Mouse (Mus musculus): ENCODE results near the gene Sacs. TPM values are rescaled to one million over a fixed set of nuclear protein-coding genes. Genes with fewer than 3 reads are reported as not detected.

Sacs gene
- polyA plus RNA-seq, 1 experiment from 2014 or later: 0.75 TPM

DNA sequence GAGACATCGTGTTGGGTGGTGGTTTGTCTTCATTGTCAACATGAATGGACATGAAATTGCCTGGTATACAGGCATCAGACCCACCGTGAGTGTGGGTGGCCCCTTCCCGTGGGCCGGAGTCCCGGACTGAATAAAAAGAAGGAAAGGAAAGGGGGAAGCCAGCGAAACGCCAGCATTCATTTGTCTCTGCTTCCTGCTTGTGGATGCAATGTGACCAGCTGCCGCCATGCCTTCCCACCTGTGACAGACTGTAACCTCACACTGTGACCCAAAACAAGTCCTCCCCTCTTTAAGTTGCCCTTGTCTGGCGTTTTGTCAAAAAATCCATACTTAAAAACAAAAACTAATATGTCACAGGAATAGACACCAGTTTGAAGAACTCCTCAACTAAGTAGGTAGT lies 27.7 kb downstream of the Sacs start:
- no peaks in the 10 kb centered on the region for H3K4me1 ChIP-seq (ENCODE audit: insufficient read depth, low read depth, low read length)
- H3K9ac ChIP-seq (replicated peaks; ENCODE audit: low read depth): no peak overlapping the region
- DNase-seq (ENCODE audit: low spot score) (no peak), ATAC-seq (no peak)
- WGBS: 63% methylated on average over 9 of the region's 9 CpGs
- no peaks in the 10 kb centered on the region for H3K36me3 ChIP-seq (ENCODE audit: insufficient read depth, low read length)
- no peaks in the 10 kb centered on the region for H3K27me3 ChIP-seq (replicated peaks; ENCODE audit: insufficient read depth, low read length)
- no peaks in the 10 kb centered on the region for H3K9me3 ChIP-seq (ENCODE audit: low read length)
- TF ChIP-seq EP300 (IDR thresholded peaks at IDR 0.05) (no peak), CTCF (IDR thresholded peaks at IDR 0.05) (no peak)
- H3K4me3 ChIP-seq (ENCODE audit: low read depth, low read length): no peak overlapping the region
- no peak overlapping the region for H3K27ac ChIP-seq (ENCODE audit: low read length)
- no peak overlapping the region for H3K4me2 ChIP-seq (replicated peaks; ENCODE audit: low read depth, low read length)

DNA sequence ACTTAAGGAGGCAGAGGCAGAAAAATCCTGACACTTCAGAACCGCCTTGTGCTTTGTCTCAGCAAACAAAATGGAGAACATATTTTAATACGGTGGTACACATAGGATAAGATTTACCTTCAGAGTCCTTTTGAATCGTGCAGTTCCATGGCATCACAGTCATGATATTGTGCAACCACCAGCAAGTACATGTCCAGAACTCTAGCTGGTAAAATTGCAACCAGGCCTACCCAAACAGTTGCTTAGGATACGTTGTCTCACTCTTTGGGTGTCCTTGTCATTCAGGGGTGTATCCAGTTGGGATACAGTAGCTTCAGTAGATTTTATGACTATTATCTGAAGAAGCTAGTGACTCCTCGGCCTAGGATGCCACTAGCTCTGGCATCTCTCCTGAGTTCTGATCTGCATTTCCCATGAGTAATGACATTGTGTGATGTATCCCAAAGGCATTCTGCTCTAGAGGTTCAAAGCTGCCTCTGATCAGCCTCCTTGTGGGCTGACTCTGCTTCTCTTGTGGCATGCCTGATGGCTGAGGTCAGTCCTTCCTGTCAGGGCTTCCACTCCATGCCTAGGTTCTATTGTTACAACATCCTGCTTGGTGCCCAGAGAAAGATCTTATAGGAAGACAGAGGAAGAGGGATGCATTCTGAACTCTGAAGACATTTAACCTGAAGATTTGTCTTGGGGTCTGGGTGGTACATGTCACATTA lies 33.2 kb downstream of the Sacs start:
- no peak overlapping the region for H3K9ac ChIP-seq (replicated peaks; ENCODE audit: low read depth)
- 0 out of 2 replicates have a peak overlapping the region, but pooled peaks have one; percentile 43 for H3K27ac ChIP-seq (ENCODE audit: low read length)
- no peak for ATAC-seq
- H3K4me1 ChIP-seq (ENCODE audit: insufficient read depth, low read depth, low read length): no peaks in the 10 kb centered on the region
- H3K4me3 ChIP-seq (ENCODE audit: low read depth, low read length): no peak overlapping the region
- H3K36me3 ChIP-seq (ENCODE audit: insufficient read depth, low read length): no peaks in the 10 kb centered on the region
- no peaks in the 10 kb centered on the region for H3K9me3 ChIP-seq (ENCODE audit: low read length)
- TF ChIP-seq EP300 (IDR thresholded peaks at IDR 0.05): no peak
- no peak for TF ChIP-seq CTCF (IDR thresholded peaks at IDR 0.05)
- H3K4me2 ChIP-seq (replicated peaks; ENCODE audit: low read depth, low read length): no peak overlapping the region
- WGBS: 73% methylated on average over 5 of the region's 5 CpGs
- DNase-seq (ENCODE audit: low spot score): peak; percentile 37
- H3K27me3 ChIP-seq (replicated peaks; ENCODE audit: insufficient read depth, low read length): no peaks in the 10 kb centered on the region

DNA sequence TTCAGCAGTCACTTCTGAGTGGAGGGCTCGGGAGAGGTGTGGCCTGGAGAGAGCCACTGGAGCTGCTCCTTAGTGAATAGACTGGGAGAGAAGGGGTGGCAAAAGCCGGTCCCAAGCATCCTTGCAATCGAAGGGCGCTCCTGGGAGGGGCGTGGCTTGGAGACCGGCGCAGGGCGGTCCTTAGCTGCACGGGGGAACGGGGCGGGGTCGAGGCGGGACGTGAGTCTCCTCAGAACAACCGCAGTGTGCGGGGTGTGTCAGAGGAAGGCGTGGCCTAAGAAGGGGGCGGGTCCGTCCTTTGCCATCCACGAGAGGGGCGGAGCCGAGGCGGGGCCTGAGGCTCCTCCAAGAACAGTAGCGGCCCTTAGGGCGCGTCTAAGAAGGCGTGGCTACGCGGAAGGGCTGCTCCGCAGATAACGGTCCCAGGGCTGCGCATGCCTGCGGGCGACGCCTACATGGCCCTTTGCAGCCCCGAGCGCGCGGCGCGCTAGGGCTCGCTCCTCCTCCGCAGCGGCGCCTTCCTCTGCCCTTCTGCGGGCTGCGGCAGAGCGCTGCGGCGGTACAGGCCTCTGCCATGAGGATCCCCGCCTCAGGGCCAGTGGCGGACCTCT lies 34.4 kb downstream of the Sacs start:
- peak; percentile 98 for ATAC-seq
- H3K4me2 ChIP-seq (replicated peaks; ENCODE audit: low read depth, low read length): peak overlapping the region; percentile 90
- H3K9me3 ChIP-seq (ENCODE audit: low read length): no peaks in the 10 kb centered on the region
- 0% methylated on average over 41 of the region's 52 CpGs for WGBS
- peak; percentile 98 for DNase-seq (ENCODE audit: low spot score)
- peak overlapping the region; percentile 64 for H3K4me3 ChIP-seq (ENCODE audit: low read depth, low read length)
- H3K27me3 ChIP-seq (replicated peaks; ENCODE audit: insufficient read depth, low read length): no peaks in the 10 kb centered on the region
- TF ChIP-seq CTCF (IDR thresholded peaks at IDR 0.05): no peak
- no peaks in the 10 kb centered on the region for H3K4me1 ChIP-seq (ENCODE audit: insufficient read depth, low read depth, low read length)
- H3K9ac ChIP-seq (replicated peaks; ENCODE audit: low read depth): peak overlapping the region; percentile 39
- no peaks in the 10 kb centered on the region for H3K36me3 ChIP-seq (ENCODE audit: insufficient read depth, low read length)
- H3K27ac ChIP-seq (ENCODE audit: low read length): peak overlapping the region; percentile 91

DNA sequence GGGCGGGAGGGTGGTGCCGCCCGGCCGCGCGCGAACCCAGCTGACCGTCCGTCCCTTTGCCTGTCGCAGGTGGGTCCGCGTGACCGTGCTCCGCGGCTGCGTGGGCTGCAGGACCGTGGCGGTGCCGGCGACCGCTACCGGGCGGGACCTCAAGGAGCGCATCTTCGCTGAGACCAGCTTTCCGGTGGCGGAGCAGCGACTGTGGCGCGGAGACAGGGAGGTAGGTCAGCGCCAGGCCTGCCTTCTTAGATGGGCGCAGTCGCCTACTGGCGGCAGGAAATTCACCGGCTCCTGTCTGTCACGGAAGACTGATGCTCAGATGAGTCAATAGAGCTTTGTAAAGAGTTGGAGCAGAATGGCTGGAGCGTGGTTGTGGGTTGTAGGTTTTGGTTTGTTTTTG lies 35.0 kb downstream of the Sacs start:
- no peaks in the 10 kb centered on the region for H3K36me3 ChIP-seq (ENCODE audit: insufficient read depth, low read length)
- no peaks in the 10 kb centered on the region for H3K27me3 ChIP-seq (replicated peaks; ENCODE audit: insufficient read depth, low read length)
- H3K4me2 ChIP-seq (replicated peaks; ENCODE audit: low read depth, low read length): peak overlapping the region; percentile 90
- under 1% methylated on average over 36 of the region's 37 CpGs for WGBS
- DNase-seq (ENCODE audit: low spot score): peak; percentile 70
- ATAC-seq: peak; percentile 47
- H3K9ac ChIP-seq (replicated peaks; ENCODE audit: low read depth): peak overlapping the region; percentile 39
- no peaks in the 10 kb centered on the region for H3K4me1 ChIP-seq (ENCODE audit: insufficient read depth, low read depth, low read length)
- TF ChIP-seq EP300 (IDR thresholded peaks at IDR 0.05) (no peak), CTCF (IDR thresholded peaks at IDR 0.05) (peak; percentile 53)
- H3K27ac ChIP-seq (ENCODE audit: low read length): peak overlapping the region; percentile 91
- H3K9me3 ChIP-seq (ENCODE audit: low read length): no peaks in the 10 kb centered on the region
- peak overlapping the region; percentile 64 for H3K4me3 ChIP-seq (ENCODE audit: low read depth, low read length)

DNA sequence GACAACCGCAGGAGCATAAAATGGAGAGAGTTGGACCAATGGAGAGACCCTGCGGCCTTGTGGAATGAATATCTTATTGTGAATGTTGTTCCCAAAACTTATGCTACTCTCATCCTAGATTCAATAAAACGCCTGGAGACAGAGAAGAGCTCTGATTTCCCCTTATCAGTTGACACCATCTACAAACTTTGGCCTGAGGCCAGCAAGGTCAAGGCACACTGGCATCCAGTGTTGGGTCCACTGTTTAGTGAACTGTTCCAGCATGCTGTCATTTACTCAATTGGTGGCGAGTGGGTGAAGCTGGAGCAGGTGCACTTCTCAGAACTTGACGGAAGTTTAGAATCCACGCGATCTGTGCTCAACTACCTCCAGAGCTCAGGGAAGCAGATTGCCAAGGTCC lies 53.6 kb downstream of the Sacs start:
- Histone ChIP-seq H3K4me3 (ENCODE audit: low read depth, low read length) (no peak overlapping the region), H3K9ac (replicated peaks; ENCODE audit: low read depth) (no peak overlapping the region), H3K36me3 (ENCODE audit: insufficient read depth, low read length) (no peaks in the 10 kb centered on the region), H3K27ac (ENCODE audit: low read length) (no peak overlapping the region), H3K4me2 (replicated peaks; ENCODE audit: low read depth, low read length) (no peak overlapping the region), H3K27me3 (replicated peaks; ENCODE audit: insufficient read depth, low read length) (no peaks in the 10 kb centered on the region), H3K4me1 (ENCODE audit: insufficient read depth, low read depth, low read length) (no peaks in the 10 kb centered on the region), H3K9me3 (ENCODE audit: low read length) (no peaks in the 10 kb centered on the region)
- DNase-seq (ENCODE audit: low spot score): no peak
- TF ChIP-seq EP300 (IDR thresholded peaks at IDR 0.05) (no peak), CTCF (IDR thresholded peaks at IDR 0.05) (no peak)
- 73% methylated on average over 7 of the region's 7 CpGs for WGBS
- ATAC-seq: no peak

DNA sequence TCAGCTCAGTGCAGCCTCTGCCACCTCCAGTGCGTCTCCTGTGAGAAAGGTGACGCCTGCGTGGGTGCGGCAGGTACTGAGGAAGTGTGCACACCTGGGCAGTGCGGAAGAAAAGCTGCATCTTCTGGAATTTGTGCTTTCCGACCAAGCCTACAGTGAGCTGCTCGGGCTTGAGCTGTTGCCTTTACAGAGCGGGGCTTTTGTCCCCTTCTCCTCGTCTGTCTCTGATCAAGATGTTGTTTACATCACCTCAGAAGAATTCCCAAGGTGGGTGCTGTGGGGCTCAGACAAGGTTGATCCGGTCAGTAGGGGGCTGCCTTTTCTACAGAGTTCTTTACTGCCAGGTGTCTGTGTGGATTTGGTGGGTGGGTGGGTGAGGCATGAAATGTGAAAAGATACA lies 54.1 kb downstream of the Sacs start:
- Histone ChIP-seq H3K4me3 (ENCODE audit: low read depth, low read length) (no peak overlapping the region), H3K9me3 (ENCODE audit: low read length) (no peaks in the 10 kb centered on the region), H3K9ac (replicated peaks; ENCODE audit: low read depth) (no peak overlapping the region), H3K36me3 (ENCODE audit: insufficient read depth, low read length) (no peaks in the 10 kb centered on the region), H3K27me3 (replicated peaks; ENCODE audit: insufficient read depth, low read length) (no peaks in the 10 kb centered on the region), H3K4me2 (replicated peaks; ENCODE audit: low read depth, low read length) (no peak overlapping the region), H3K4me1 (ENCODE audit: insufficient read depth, low read depth, low read length) (no peaks in the 10 kb centered on the region), H3K27ac (ENCODE audit: low read length) (no peak overlapping the region)
- 65% methylated on average over 10 of the region's 10 CpGs for WGBS
- DNase-seq (ENCODE audit: low spot score) (no peak), ATAC-seq (no peak)
- TF ChIP-seq CTCF (IDR thresholded peaks at IDR 0.05) (no peak), EP300 (IDR thresholded peaks at IDR 0.05) (no peak)
